Mouse (Mus musculus) heart, postnatal 4 days (tissue): ENCODE results near the gene Xpnpep1. TPM values are rescaled to one million over a fixed set of nuclear protein-coding genes. Genes with fewer than 3 reads are reported as not detected.

Experiments
- DNase-seq: peaks from one replicate; pipeline ENCODE4 v3.0.0; 2021
- total RNA-seq, 2 experiments: library from RNA; stranded (reverse); gene quantifications; 2 replicates each; pipeline ENCODE4 v1.2.3; 2021

The Xpnpep1 gene
- total RNA-seq, 2 experiments from 2014 or later: 156 to 158 TPM

DNA sequence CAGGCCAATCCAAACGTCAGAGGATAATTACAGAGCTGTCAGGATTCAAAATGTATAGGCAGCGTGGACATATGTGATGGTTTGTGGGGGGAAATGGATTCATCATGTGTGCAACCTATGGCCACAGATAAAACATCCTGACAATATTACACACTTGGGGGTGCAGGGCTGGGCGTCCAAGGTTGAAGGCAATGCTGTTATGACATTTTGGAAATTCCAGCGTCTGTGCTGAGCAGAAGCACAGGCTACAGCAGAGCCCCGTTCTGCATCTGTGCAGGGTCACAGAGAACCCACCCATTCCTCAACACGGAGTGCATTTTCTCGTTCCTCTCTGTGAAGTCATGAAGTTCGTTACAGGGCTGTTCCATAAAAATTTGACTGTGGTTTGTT lies 25.0 kb upstream of the Xpnpep1 start:
- DNase-seq: no peak

DNA sequence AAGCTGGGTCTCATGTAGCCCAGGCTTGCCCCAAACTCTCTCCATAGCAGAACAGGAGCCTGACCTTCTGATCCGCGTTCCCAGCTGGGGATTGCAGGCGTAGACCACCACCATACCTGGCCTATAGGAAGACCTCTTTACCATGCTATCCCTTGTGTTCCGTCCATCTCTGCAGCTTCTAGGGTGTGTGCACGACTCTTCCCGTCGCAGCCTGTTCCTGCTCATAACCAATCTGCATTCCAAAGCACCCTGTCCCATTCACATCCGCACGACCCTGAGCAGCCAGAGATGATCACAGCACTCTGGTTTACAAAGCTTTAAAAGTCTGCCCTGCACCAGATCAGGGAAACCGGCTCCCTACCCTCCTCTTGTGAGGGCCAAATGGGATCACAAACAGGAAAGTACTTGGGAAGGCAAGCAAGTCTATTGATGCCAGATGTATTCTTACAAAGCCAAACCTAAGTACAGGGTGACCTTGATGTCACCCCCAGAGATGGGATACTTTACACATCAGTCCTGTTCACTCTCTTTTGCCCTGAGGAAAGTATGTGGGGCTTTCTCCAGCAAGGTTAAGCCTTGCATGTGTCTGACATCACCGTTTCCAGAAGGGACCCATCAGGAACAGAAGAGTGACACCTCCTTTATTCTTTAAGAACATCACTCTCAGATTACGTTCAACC lies 24.4 kb upstream of the Xpnpep1 start:
- no peak for DNase-seq

DNA sequence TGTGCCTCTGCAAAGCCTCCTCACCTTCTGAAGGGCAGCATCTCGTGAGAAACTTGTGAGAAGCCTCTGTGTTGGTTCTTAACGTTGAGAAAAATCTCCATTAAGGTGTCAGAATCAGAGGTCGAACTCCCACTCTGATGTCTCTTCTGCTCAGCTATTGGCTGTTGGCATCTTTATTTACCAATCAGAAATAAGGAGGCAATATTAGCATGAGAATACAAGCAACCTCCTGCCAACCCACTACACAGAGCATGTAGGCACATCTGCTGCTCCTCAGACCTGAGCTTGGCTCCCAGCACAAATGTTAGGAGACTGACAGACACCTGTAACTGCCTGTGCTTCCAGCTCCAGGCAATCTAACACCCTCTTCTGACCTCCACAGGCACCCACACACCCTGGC lies 22.0 kb upstream of the Xpnpep1 start:
- no peak for DNase-seq

DNA sequence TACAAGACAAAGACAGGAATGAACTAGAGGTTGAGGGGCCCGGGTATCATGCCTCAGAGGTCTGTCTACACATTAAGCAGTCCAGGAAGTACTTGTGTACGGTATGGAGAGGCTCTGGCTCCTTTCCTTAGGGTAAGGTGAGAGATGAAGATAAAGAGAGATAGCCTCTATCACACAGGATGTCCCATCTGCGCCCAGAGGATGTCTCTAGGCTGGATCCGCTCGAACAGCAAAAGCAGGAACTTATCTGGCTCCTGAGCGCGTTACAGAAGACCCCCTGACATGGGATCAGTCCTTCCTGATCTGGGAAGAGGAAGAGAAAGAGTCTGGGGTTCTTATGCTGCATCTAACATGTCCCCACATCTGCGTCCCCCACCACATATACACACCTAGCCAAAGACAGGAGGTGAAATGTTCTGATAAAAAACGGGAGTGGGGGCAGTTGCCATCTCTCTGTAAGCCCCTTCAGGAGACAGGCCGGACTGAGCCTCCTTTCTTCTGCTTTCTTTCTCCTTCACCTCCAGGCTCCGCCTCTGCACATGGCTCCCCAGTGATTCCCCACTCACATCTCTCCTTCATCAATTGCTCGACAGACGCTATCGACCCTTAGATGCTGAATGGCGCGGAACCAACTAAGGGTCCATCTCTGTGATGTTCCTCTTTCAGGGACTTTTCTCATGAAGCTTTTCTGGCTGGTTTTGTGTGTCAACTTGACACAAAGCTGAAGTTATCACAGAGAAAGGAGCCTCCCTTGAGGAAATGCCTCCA lies 19.5 kb upstream of the Xpnpep1 start:
- DNase-seq: no peak

DNA sequence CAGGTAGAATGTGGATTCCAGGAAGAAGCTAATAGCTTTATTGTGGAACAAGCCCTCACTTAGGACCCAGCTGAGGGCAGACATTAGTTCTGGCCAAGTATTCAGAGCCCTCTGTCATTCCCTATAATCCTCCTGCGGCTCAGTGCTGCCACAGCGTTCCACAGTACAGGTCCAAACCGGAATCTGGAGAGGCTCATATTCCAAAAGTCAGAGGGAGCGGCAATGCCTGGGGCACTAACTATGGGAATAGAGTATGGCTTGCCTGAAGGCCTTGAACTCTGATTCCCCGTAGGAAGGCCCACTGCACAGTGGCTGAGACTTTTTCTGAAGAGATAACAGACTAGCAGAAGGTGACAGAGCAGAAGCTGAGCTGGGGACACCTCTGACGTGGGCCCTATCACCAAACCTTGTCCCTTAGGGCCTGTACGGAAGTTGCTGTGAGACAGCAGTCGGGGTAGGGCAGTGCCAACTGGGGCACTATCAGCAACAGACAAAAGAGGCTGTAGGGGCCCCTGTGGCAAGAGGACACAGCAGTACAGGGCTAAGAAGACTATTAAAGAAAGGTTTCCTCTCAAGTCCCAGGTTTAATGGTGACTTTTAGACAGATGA lies 18.8 kb upstream of the Xpnpep1 start:
- no peak for DNase-seq

DNA sequence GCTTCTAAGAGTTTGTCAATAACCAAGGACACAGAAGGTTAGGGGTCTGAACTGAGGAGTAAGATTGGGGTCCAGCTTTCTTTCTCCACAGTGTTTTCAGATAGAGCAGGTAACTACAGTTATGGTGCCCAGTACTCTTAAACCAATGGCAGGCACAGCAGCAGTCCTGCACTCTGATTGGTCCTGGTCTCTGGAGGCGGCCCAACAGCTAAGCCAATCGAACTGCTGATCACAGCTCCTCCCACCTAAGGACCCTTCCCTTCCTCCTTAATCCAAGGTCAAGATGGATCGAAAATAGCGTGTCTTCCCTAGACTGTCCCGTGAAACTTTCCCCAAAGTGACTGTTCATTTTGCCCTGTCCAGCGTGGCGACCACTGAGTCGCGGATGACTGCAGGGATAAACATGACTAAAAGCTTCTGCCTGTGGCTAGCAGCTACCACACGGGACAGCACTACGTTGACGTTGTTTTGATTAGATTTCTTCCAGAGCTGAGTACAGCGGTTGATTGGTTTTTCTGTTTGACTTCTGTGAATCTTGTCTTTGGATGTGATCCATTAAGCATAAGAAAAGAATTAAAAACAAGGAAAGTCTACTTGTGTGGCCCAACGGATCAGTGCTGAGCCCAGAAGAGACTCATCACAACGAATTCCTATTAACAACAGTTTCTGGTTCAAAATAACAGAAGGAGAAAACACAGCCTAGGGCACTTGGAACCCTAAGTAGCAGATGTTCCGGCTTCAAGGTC lies 18.1 kb upstream of the Xpnpep1 start:
- DNase-seq: no peak

DNA sequence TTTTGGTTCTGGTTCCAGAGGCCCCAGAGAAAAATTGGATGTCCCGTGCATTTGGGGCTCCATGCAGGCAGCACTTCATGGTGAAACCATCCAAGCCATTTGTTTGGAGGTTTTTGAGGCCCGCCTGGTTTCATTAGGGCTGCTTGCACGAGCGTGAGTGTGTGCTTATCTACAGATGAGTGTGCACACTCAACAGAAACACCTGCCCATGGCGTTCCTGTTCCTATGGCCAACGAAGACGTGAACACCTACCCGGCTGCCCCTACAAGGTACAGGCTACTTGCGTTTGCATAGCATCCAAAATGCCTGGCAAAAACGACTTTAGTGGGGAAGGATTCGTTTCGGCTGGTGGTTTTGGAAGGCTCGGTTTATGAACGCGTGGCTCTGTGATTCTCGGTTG lies 13.3 kb upstream of the Xpnpep1 start:
- no peak for DNase-seq

DNA sequence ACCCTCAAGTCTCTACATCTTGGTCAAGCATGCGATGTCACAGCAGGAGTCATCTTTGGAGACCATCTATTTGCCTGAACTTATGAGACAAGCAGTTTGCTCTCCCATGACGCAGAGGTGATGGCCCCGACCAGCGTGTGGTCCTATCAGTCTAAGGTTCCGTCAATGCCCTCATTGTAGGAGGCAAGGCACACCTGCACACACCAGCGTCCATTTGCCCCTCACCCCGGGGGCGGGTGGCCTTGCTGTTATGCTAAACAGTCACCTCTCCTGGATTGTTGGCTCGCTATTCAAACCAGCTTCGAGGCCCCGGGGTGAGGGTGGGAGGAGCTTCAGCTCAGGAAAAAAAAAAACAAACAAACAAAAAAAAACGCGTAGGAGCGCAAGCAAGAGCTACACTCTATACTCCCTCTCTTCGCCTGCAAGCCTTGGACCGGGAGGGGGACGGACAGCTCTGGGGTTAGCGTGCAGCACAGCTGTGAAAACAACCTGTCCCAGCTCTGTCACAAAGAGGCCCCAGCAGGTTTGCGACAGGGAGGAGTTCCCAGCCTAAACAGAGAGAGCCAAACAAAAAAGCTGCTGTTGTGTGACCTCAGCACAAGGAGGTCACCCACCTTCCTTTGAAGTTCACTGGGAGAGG lies 12.1 kb upstream of the Xpnpep1 start:
- no peak for DNase-seq

DNA sequence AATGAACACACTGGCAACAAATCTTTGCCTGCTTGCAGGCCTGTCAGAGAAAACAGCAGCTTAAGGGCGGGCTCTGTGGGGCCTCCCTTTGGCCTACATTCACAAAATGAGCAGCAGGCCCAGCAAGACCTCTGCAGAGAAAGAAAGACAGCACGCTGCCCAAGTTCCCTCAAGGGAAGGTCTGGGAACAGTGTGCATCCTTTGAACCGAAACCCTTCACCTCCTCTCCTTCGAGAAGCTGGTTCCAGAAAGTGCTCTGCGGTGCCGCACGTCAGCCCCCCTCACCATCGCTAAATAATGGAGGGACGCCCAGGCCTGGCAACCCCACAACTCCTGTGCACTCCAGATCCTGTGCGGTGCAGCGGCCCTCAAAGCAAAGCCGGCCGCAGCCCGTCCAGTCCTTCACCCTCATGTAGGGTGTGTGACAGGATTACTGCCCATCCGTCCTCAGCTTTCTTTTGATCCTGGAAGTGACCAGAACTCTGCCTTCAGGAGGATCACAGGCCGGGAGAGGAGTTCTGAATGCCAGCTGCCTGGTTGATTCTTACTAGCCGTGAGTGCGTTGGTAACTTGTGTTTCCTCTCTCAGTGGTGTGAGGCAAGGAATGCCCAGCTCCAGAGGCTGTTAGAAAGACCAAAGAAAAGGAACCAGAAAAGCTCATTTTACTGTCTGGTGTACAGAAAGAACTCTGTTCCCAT lies 11.4 kb upstream of the Xpnpep1 start:
- no peak for DNase-seq

DNA sequence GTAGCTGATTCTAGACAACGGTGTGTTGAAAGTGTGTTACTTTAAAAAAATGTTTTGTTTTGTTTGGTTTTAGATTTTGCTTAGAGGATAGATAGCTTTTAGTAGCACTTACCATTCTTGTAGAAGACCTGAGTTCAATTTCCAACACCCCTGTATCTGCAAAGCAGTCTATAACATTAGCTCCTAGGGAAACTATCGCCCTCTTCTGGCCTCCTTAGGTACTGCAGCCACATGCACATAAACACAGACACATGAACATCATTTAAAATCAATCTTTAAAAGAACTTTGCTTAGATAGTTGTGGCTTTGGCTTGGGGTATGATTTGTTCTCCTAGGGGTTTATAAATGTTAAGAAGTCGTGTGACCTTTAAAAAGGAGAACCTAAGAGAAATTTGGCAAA lies 10.1 kb upstream of the Xpnpep1 start:
- no peak for DNase-seq

DNA sequence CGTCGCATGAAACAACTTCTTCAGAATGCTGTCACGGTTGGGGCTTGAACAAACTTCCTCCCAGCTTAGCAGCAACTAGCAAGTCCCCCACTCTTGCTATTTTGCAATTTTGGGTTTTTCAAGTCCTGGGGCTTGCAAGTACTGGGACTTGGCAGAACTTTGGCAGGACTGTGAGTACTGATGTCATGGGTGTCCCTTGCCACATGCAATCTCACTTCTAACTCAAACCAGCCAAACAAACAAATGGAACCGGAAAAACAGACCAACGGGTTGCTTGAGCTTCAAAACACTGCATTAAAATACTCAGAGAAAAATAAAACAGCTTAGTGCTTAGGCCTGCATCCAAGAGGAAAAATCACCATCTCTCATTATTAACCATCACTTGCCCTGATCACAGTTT lies 7.2 kb upstream of the Xpnpep1 start:
- no peak for DNase-seq

DNA sequence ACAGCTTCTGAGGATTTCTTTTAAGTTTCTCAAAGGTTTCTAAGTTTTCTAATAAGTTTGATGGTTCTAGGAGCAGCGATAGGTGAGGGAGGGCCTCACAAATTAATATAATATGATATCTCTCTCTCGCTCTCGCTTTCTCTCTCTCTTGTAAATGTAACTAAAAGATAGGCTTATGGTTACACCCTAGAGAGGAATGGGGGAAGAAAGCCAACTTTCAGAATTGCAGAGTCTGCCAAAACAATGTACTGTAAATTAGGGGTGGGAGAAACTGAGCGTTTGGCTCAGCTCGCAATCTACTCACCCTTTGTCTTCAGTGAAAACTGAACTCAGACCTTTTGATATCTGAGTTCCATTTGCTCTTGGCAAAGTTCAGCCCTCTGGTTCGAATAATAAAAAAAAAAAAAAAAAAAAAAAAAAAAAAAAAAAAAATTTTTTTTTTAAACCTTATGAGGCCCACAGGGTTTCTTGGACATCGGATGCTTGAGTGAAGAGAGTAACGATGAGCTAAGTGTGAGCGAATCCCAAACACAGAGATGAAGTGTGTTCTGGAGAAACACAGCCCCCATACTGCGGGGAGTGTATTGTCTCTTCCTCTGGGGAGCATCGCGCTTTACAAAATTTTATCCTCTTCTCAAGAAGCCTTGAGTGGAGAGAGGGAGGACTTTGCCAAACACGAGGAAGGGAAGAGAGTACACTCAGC lies 3.6 kb upstream of the Xpnpep1 start:
- DNase-seq: no peak

DNA sequence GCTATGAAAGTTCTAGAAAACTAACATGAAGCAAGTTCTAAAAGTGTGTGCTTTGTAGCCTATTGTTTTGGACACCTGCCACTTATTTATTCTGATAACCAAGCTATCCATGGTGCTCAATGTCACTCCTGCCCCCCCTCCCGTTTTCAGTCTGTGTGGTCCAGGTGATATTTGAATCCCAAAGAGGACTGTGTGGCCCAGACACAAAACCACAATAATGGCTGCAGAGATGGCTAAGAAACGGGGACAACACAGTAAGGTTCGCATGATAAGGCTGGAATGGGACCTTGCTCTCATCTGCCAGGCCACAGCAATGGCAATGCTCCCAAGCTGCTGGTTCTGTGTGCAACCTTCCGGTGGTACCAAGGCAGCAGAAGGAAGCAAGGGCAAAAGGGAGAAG lies 1.6 kb upstream of the Xpnpep1 start:
- DNase-seq: no peak

DNA sequence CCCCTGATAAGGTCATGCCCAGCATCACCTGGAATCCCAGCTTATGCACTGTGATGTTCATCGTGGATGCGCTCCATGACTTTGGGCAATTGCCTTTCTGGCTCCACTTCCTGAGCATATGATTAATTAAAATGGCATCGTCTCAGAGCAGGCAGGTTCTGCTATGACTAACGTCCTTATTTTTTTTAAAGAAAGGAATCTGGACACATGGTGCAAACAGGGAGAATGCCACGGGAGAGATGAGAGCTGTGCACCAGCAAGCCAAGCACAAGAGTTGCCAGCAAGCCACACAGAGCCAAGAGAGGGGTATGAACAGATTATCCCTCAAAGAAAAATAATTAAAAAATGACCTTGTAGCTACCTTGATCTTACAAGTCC lies 1.1 kb upstream of the Xpnpep1 start:
- no peak for DNase-seq

DNA sequence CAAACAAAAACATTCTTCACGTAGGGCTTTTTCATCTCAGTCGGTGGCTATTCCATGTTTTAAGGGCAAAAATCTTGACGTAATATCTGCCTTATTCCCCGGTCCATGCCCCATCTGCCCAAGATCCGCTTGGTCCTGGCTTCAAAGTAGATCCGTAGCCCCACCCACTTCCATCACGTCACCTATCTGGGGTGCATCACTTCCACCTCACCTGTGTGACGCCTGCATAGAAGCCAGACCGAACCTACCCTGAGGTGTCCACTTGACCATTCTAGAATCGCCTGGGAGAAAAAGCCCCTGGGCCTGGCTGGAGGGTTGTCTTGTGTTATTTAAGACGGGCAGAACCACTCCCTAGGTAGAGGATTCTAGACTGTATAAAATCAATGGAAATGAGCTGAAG lies 924 bp downstream of the Xpnpep1 start:
- no peak for DNase-seq

DNA sequence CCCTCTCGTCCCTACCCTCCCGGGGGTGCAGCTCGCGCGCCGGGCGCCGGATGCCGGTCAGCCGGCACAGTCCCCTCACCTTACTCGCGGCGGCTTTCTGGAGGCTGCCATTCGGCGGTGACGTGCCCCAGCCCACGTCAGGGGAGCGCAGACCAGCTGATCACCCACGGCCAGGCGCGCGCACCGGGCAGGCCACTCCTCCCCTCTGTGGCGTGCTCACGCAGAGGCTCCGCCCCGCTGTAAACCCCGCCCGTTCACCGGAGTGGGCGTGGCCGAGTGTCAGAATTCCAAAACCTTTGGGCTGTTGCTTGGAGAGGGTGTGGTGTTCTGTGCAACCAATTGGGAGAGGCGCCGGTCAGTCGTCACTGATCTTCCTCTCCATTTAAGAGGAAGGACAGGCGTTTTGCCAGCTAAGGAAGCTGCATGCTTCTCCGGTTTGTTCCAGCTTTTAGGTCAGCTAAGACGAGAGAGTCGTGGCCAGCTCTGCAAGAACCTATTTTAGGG lies 1.5 kb downstream of the Xpnpep1 start:
- DNase-seq: peak; percentile 100

DNA sequence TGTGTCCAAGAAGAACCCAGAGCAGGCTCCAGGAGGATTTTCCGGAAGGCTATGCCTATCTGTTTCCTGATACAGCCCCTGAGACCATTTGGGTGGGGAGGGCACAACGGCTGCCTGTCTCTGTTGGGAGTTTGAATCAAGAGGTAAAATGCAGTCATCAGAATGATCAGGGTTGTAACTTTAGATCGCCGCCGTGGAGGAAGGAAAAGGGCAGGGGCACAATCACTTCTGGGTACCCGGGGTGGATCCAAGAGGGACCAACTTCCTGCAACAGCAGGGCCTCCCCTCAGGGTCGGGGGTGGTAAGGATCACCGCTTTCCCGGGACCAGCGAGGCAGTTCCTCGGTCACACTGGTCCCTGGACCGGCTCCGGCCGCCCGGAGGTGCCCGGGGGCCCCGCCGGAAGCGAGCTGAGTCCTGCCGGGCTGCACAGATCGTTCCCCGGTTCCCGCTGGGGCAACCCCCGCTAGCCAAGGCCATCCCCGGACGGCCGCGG lies 2.0 kb downstream of the Xpnpep1 start:
- DNase-seq: no peak

DNA sequence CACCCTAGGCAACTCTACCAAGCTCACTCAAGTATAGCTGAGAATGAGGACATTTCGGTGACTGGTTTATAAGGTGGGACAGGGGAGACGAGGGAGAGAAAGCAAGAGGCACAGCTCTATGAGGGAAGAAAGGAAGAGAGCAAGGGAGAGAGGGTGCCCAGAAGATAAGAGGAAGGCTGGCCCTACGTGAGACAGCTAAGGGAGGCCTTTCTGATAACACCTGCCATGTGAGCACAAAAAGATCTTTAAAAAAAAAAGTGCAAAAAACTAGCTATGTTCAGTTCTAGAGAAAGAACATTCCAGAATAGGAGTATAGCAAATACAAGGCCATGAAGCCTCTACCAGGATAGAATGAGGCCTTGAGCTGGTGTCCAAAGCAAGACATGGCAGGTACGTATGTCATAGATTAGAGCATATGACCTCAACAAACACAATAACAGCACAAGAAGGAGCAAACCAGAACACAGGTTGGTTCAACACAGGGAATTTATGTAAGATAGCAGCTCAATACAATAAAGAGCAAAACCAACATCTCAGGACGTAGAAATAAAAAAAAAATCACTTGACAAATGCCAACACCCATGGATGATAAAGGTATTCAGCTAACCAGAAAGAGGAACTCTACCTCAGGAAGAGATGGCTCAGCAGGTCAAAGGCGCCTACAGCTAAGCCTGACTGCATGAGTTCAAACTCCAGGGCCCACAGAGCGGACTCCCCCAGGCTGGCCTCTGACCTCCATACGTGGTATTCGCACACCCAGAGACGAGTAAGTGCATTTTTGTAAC lies 6.7 kb downstream of the Xpnpep1 start:
- DNase-seq: no peak

DNA sequence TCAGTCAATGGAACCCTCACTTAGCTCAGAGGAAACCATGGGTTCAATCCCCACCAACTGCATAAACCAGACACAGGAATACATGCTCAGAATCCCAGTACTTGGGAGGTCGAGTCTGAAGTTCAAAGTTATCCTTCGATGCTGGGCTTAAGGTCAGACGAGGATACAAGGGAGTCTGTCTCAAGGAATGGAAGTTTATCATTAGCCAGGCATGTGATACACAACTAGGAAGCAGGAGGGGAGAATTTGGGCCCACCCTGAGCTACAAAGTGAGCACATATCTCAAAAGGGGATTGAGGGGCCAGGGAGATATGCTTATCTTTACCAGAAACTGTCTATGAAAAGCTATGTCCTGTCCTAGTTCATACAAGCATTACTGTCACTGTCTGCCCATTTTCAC lies 7.4 kb downstream of the Xpnpep1 start:
- DNase-seq: no peak

DNA sequence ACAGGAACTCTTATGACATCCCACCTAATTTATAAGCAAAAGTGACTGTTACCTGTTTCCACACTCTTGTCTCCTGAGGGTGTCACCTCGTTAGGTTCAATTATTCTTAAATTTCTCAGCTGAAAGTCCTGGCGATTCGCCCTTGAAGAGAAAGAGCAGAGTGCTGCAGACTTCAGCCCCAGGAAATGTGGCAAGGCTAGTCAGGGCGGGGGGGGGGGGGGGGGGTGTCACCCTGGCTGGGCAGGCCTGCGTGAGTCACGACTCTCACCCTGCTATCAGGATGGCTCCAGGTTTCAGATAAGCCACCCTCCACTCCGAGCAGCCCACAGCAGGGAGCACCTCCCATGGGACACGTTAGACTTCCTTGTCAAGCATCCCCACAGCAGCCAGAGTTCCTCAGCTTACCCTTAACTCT lies 8.1 kb downstream of the Xpnpep1 start:
- DNase-seq: no peak
